ENCODE assay signal across 23 mouse cellular contexts in the genomic region with DNA sequence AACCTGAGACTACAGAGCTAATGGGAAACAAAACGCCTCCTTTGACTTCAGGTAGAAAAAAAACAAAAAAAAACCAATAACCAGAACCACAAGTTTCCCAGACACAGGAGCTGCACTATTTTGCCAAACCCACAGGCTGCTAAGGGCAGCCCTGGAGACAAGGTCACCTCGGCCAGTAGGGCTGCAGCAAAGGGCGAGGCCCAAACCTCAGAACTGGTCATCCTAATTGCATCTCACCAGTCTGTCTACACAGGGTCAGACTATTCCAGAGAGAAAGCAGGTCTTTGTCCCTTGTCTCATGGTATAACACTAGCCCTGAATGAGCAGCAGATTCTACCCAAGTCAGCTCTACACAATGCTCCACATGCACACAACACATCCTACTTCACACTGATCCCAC. TPM values are rescaled to one million over a fixed set of nuclear protein-coding genes. Genes with fewer than 3 reads are reported as not detected.
DNase-seq lines count a peak whose midpoint lies in the region.
"Had no signal": no experiment of that assay in that cellular context is flagged by ENCODE, and none has a peak within 500 bp of the region (broad histone marks: within the 10 kb centered on the region; RNA-seq: fewer than 3 reads in every experiment).

No protein-coding gene starts in this region.

- peaks cover 19% of the 10 kb centered on the region for H3K4me1 ChIP-seq in heart, embryonic 10.5 days
- H3K4me1 ChIP-seq: embryonic facial prominence, embryonic 12.5 days; embryonic facial prominence, embryonic 15.5 days; forebrain, embryonic 15.5 days had no signal

- peaks cover 43% of the 10 kb centered on the region for H3K36me3 ChIP-seq in heart, embryonic 10.5 days

- no peak overlapping the region for H3K4me3 ChIP-seq in heart, embryonic 10.5 days
- H3K4me3 ChIP-seq: embryonic facial prominence, embryonic 12.5 days; embryonic facial prominence, embryonic 15.5 days; forebrain, embryonic 12.5 days; forebrain, embryonic 15.5 days; heart, adult 2 months; heart, embryonic 15.5 days had no signal

- no peaks in the 10 kb centered on the region for H3K27me3 ChIP-seq in heart, embryonic 10.5 days (ENCODE audit: insufficient read depth, poor library complexity, severe bottlenecking)
- H3K27me3 ChIP-seq: embryonic facial prominence, embryonic 12.5 days; embryonic facial prominence, embryonic 15.5 days; forebrain, embryonic 12.5 days; forebrain, embryonic 15.5 days; heart, embryonic 15.5 days had no signal

- peak; percentile 60 for DNase-seq in adrenal gland, adult 2 months
- DNase-seq in adrenal gland, postnatal 25 days = no peak
- DNase-seq in heart, embryonic 10.5 days (ENCODE audit: low spot score) = no peak
- DNase-seq in heart, adult 18-20 months = no peak
- DNase-seq in 3134 (ENCODE audit: extremely low read depth, insufficient read length, low spot score) = peak; percentile 28
- DNase-seq in fibroblast of lung, adult 2 months (ENCODE audit: low read depth) = peak; percentile 90
- DNase-seq in retina, postnatal 1 day = no peak
- DNase-seq in lung, postnatal 36 days = no peak
- DNase-seq: cerebellum, adult 18-20 months; cerebellum, adult 9-11 months; cerebellum, postnatal 25 days; gastrocnemius, postnatal 14 days; heart, adult 2 months; heart, postnatal 10 days; heart, postnatal 36 days; kidney, adult 18-20 months had no signal

- H3K27ac ChIP-seq in heart, embryonic 10.5 days = peak overlapping the region; percentile 59; the same call in 1 of the 2 replicates
- H3K27ac ChIP-seq: embryonic facial prominence, embryonic 12.5 days; embryonic facial prominence, embryonic 15.5 days; forebrain, embryonic 12.5 days; forebrain, embryonic 15.5 days; heart, adult 2 months; heart, embryonic 15.5 days; hindbrain, embryonic 14.5 days; hindbrain, postnatal 0 days had no signal

- WGBS in heart, embryonic 10.5 days = 76% methylated on average over 3 of the region's 3 CpGs

- no peaks in the 10 kb centered on the region for H3K9me3 ChIP-seq in heart, embryonic 10.5 days
- H3K9me3 ChIP-seq: embryonic facial prominence, embryonic 12.5 days; embryonic facial prominence, embryonic 15.5 days; forebrain, embryonic 12.5 days; forebrain, embryonic 15.5 days; heart, embryonic 15.5 days had no signal

RNA-seq across cellular contexts. Expression of gene Ssr3, which starts 17.7 kb away (rescaled TPM):
- 100 to 1,000 TPM; 169 to 179 TPM for total RNA-seq in adrenal gland, adult 2 months (2021)
- 30.4 and 38.5 TPM in 2 replicates for polyA plus RNA-seq in adrenal gland, adult 2 months (2012; rRNA removed)
- total RNA-seq in adrenal gland, postnatal 25 days (2021) = 146 and 165 TPM in 2 replicates
- polyA plus RNA-seq in heart, embryonic 10.5 days (2016; fragmentation: Nextera tagmentation; extraction: Ambion mirVana) = 243 and 263 TPM in 2 replicates
- 100 to 1,000 TPM; 119 to 122 TPM for total RNA-seq in heart, adult 18-20 months (2021)

Comparison
In these comparisons a context has a peak if more than half of its experiments do, and no peak if none do; other contexts are left out.
1. DNase-seq: peak in adrenal gland, adult 2 months (single experiment), 3134 (single experiment) and fibroblast of lung, adult 2 months (single experiment); none in adrenal gland, postnatal 25 days (single experiment), heart, embryonic 10.5 days (single experiment), heart, adult 18-20 months (0 of 2), retina, postnatal 1 day (single experiment) and lung, postnatal 36 days (single experiment).